Mouse (Mus musculus): ENCODE measurements at regions not wholly inside any gene's neighbourhood (a gene's known extent, or its start where the extent isn't known, plus 50 kb on each side); places are given as distances from the start of the nearest gene placed in this dataset.

GRCm38 (mm10) chr7:135880446-135880845 lies 164.3 kb upstream of the Mki67 start:
- no peak for DNase-seq (ENCODE audit: low spot score in 2 of 2)

GRCm38 (mm10) chr7:135882306-135882705 lies 166.1 kb upstream of the Mki67 start:
- no peak for DNase-seq (ENCODE audit: low spot score in 2 of 2)

GRCm38 (mm10) chr7:135888598-135888997 lies 172.4 kb upstream of the Mki67 start:
- DNase-seq (ENCODE audit: low spot score in 2 of 2) = no peak

- peak in 1 of 2 experiments; percentile 18 for DNase-seq (ENCODE audit: low spot score in 2 of 2)
Observed at GRCm38 (mm10) chr7:135889016-135889726, 173.0 kb upstream of the Mki67 start.

- no peak for DNase-seq (ENCODE audit: low spot score in 2 of 2)
Observed at GRCm38 (mm10) chr7:135898876-135899275, 182.7 kb upstream of the Mki67 start.

- DNase-seq (ENCODE audit: low spot score in 2 of 2) = no peak
Observed at GRCm38 (mm10) chr7:135899765-135900164, 183.6 kb upstream of the Mki67 start.

GRCm38 (mm10) chr7:135900861-135901321 lies 184.7 kb upstream of the Mki67 start:
- DNase-seq (ENCODE audit: low spot score in 2 of 2) = no peak

- no peak for DNase-seq (ENCODE audit: low spot score in 2 of 2)
Observed at GRCm38 (mm10) chr7:135902106-135903055, 186.2 kb upstream of the Mki67 start.

GRCm38 (mm10) chr7:135911376-135911775 lies 195.2 kb upstream of the Mki67 start:
- no peak for DNase-seq (ENCODE audit: low spot score in 2 of 2)

- no peak for DNase-seq (ENCODE audit: low spot score in 2 of 2)
Observed at GRCm38 (mm10) chr7:135913923-135914634, 197.9 kb upstream of the Mki67 start.

- DNase-seq (ENCODE audit: low spot score in 2 of 2) = no peak
Observed at GRCm38 (mm10) chr7:135923876-135924275, 207.7 kb upstream of the Mki67 start.

- DNase-seq (ENCODE audit: low spot score in 2 of 2) = no peak
Observed at GRCm38 (mm10) chr7:135924641-135925040, 208.5 kb upstream of the Mki67 start.

GRCm38 (mm10) chr7:135930091-135930490 lies 213.9 kb upstream of the Mki67 start:
- no peak for DNase-seq (ENCODE audit: low spot score in 2 of 2)

- no peak for DNase-seq (ENCODE audit: low spot score in 2 of 2)
Observed at GRCm38 (mm10) chr7:135932595-135933175, 216.5 kb upstream of the Mki67 start.

- DNase-seq (ENCODE audit: low spot score in 2 of 2) = no peak
Observed at GRCm38 (mm10) chr7:135935180-135935579, 219.0 kb upstream of the Mki67 start.

GRCm38 (mm10) chr7:135937465-135937864 lies 221.3 kb upstream of the Mki67 start:
- no peak for DNase-seq (ENCODE audit: low spot score in 2 of 2)

- DNase-seq (ENCODE audit: low spot score in 2 of 2) = peak in 1 of 2 experiments; percentile 11
Observed at GRCm38 (mm10) chr7:135939341-135939740, 223.2 kb upstream of the Mki67 start.

- no peak for DNase-seq (ENCODE audit: low spot score in 2 of 2)
Observed at GRCm38 (mm10) chr7:135942826-135943225, 226.7 kb upstream of the Mki67 start.

- peak; percentile 37 to 65 for DNase-seq (ENCODE audit: low spot score in 2 of 2)
Observed at GRCm38 (mm10) chr7:135946071-135946646, 230.0 kb upstream of the Mki67 start.

- peak; percentile 43 to 65 for DNase-seq (ENCODE audit: low spot score in 2 of 2)
Observed at GRCm38 (mm10) chr7:135961026-135961425, 244.9 kb upstream of the Mki67 start.

- DNase-seq (ENCODE audit: low spot score in 2 of 2) = peak; percentile 44 to 75
Observed at GRCm38 (mm10) chr7:135965528-135965927, 249.4 kb upstream of the Mki67 start.

Measured in layer of hippocampus, adult 18-20 months (tissue).